Mouse (Mus musculus) megakaryocyte, embryonic 14.5 days (primary cell): ENCODE data around the gene Smyd4.

Experiments
- FLI1 ChIP-seq: IDR thresholded peaks from 2 replicates; pipeline ENCODE4 v1.6.1; 2012; ENCODE audit warnings: low read length, inconsistent platforms, mixed read lengths
- GATA1 ChIP-seq: IDR thresholded peaks from 3 replicates; pipeline ENCODE4 v1.6.1; 2012; ENCODE audit warnings: mixed read lengths, low read length, inconsistent platforms, borderline replicate concordance

- TF ChIP-seq FLI1 (no peak), GATA1 (no peak)
These were observed 106.0 kb downstream of the Smyd4 start, which contains the start of gene Wdr81 for GRCm38 (mm10) chr11:75453991-75454930.
